Mouse (Mus musculus): ENCODE data around the gene Ggcx.
"Not testable (repeated sequence)": the region's sequence is repeated elsewhere in the genome, so short reads cannot be mapped to it uniquely, and the experiment has no call there.

Gene Ggcx

GRCm38 (mm10) chr6:72430989-72431921, 17.1 kb downstream of the Ggcx start:
- DNase-seq = no peak

- DNase-seq = no peak
These were observed 18.0 kb downstream of the Ggcx start for GRCm38 (mm10) chr6:72432153-72432552.

GRCm38 (mm10) chr6:72438226-72438625, 24.1 kb downstream of the Ggcx start:
- no peak for DNase-seq

GRCm38 (mm10) chr6:72438862-72439354, 24.8 kb downstream of the Ggcx start:
- DNase-seq = peak; percentile 89 to 95

GRCm38 (mm10) chr6:72439355-72440185, 25.5 kb downstream of the Ggcx start, which contains the start of gene Mat2a:
TSS of gene Mat2a (minus strand) at chr6:72439558.
- peak; percentile 94 to 96 for DNase-seq

DNA sequence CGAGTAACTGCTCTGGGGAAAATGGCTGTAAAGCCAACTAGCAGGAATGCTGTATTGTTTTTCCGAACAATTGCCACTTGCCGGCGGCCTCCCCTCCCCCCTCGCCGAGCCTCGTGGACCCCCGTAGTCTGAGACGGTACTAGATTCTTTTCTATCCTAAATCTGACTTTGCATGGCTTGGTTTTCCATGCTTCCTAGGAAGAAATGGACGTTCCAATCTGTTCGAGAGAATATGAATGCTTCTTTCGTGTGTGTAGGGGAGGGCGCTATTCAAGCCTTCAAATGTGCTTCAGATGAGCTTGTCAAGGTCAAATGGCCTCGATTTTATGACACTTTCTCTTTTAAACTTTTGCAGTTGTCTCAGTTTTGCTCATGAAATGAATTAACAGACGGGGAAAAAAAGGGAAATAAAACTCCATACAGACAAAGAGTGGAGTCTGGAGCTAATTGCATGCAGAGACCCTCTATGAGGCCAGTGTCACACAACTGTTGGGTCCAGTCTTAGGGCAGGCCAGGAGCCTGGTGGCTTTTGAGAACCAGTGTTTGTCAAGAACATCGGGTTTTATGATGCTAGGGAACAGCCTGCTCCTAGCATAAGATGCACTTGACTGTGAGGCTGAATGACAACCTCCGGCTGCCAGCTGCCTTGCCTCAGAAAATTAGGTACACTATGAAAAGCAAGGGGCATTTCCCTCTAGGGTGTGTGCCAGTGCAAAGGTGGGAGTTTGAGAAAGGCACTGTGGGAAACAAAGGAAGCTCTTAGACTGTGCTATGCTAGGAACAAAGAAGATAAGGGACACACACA, 26.3 kb downstream of the Ggcx start:
- peak in 1 of 2 experiments; percentile 45 for DNase-seq

- DNase-seq = no peak
These were observed 29.0 kb downstream of the Ggcx start for GRCm38 (mm10) chr6:72442921-72443604.

DNA sequence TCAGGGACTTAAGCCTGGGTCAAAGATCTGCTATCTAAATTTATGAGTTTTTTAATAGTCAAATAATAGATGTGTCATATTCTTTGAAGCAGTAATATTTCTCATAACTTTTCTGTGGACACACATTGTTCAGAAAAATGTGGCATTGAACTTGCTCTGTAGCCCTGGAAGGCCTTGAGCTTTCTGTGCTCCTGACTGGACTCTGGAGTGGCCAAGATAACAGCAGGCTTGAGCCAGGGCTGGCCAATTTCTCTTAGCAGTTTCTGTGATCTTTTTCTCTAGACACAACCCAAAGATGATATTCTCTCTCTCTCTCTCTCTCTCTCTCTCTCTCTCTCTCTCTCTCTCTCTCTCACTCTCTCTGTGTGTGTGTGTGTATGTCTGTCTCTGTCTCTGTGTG, 30.9 kb downstream of the Ggcx start:
- no peak for DNase-seq

- no peak for DNase-seq
These were observed 33.4 kb downstream of the Ggcx start for GRCm38 (mm10) chr6:72447487-72447886.

GRCm38 (mm10) chr6:72451778-72452177, 37.7 kb downstream of the Ggcx start:
- not testable (repeated sequence) for DNase-seq

GRCm38 (mm10) chr6:72452329-72452728, 38.2 kb downstream of the Ggcx start:
- DNase-seq = no peak

GRCm38 (mm10) chr6:72453578-72453977, 39.5 kb downstream of the Ggcx start:
- no peak for DNase-seq

- DNase-seq = no peak
These were observed 40.1 kb downstream of the Ggcx start for GRCm38 (mm10) chr6:72454072-72454746.

DNA sequence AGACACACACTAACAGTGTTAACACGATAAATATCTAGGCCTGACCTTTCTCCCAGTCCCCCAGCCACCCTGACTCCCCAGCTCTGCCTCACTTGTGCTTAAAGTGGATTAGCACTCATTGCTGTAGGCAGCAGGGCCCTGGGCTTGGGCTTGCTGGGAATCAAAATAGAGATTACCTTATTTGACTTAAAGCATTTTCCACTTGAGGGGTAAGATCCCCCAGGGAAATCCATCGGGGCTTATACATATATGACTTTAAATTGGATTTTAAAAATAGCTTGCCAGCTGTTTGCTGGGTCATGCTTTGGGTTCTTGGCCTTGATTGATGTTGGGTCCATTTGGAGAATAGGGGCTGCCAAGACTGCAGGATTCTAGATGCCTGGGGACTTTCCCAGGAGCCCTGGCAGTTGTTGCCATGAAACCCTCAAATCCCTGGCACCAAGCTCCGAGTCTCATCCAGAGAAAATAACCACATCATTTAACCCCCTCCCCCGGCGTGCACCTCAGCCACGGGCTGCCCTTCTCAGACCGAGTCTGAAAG, 40.8 kb downstream of the Ggcx start:
- no peak for DNase-seq

DNA sequence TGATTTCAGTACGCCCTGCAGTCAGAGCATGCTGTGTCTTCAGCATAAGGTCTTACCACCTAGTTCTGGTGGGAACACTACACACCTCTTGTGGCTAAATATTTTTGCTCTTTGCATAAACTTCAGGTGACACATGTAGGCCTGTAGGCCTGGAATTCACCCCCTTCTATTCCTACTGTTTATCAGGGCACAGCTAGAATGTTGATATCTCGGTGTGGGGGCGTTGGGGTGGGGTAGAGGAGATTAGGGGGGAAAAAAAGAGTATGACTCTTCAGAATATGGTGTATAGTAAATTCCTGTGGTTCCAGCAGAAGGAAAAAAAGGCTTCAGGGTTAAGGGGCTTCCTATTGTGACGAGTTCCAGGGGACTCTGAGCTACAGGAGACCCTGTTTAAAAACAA, 42.5 kb downstream of the Ggcx start:
- no peak for DNase-seq

DNA sequence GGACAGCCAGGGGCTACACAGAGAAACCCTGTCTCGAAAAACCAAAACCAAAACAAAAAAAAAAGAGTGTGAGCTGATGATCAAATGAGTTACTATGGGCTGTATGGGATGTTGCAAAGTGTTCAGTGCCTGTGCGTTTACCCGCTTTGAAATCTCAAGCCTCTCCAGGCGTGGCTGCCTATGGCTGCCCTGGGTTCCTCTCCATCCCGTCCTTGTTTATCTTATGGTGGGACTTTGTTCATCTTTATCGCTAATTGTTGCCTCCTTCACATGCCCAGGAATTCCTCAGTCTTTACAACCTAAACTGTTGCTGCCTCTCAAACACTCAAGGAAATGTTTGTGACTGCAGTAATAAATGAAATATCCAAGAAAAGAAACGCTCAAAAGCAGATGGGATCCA, 44.3 kb downstream of the Ggcx start:
- no peak for DNase-seq

GRCm38 (mm10) chr6:72458921-72459320, 44.8 kb downstream of the Ggcx start:
- DNase-seq = peak in 1 of 2 experiments; percentile 9

DNA sequence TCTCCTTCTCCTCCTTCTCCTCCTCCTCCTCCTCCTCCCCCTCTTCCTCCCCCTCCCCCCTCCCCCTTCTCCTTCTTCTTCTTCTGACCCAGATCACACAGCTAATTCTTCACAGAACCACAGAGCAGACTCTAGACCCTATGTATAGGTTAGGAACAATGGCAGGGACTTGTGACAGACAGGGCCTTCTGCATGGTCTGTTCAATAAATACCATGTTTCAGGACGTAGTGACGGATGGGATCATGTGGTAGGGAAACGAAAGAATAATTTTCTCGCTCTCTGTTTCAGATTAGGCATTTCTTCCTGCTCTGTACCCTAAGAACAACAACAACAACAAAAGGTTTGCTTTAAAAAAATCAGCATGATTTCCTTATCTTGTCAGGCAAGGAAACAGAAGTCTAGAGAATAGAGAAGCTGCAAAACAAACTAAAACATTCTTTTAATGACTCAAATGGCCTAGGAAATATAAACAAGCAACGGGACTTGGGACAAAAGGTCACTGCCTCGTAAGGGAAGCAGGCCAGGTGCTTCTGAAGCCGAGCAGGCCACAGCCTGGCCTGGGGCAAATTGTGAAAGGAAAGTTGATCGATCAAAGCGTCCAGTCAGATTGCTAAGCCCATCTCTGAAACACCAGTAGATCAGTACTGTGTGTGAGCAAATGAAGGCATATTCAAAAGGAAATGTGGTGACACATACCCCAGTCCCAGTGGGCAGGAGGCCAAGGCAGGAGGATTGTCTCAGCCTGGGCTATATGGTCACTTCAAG, 46.1 kb downstream of the Ggcx start:
- DNase-seq = peak; percentile 40 to 43

GRCm38 (mm10) chr6:72462550-72463257, 48.6 kb downstream of the Ggcx start:
- peak in 1 of 2 experiments; percentile 0 for DNase-seq
